Mouse (Mus musculus) midbrain, embryonic 14.5 days (tissue): ENCODE measurements around the gene Cdhr5. TPM values are rescaled to one million over a fixed set of nuclear protein-coding genes. Genes with fewer than 3 reads are reported as not detected.
A peak's percentile ranks its signal among the peaks of the same experiment; 100 is the strongest.

Experiments used
- ATAC-seq: fragments of 200-750 bp; cut with Nextera tagmentation; 2 replicates; pipeline ENCODE4 v1.8.0; 2017; ENCODE audit warnings: moderate number of reproducible peaks, moderate library complexity; ENCODE audit not compliant: low FRiP score, low TSS enrichment
- DNase-seq: peaks from one replicate; pipeline ENCODE4 v3.0.0-alpha.2; 2015
- H3K27ac ChIP-seq: fragments of 300-500 bp; sonication (generic); replicated peaks from 2 replicates; pipeline ENCODE4 v1.5.1; 2014; ENCODE audit warnings: mild to moderate bottlenecking, low read depth, low read length, moderate library complexity
- H3K27me3 ChIP-seq: fragments of 300-500 bp; sonication (generic); 2 replicates; pipeline ENCODE4 v1.6.1; 2014; ENCODE audit warnings: low read length, control low read depth, mixed read lengths; ENCODE audit not compliant: control insufficient read depth, insufficient read depth
- H3K36me3 ChIP-seq: fragments of 300-500 bp; sonication (generic); 2 replicates; pipeline ENCODE4 v1.6.1; 2014; ENCODE audit warnings: low read length, control low read depth; ENCODE audit not compliant: control insufficient read depth, insufficient read depth
- H3K4me1 ChIP-seq: fragments of 300-500 bp; sonication (generic); 2 replicates; pipeline ENCODE4 v1.6.1; 2014; ENCODE audit warnings: mild to moderate bottlenecking, antibody characterized with exemption, low read length, control low read depth; ENCODE audit not compliant: control insufficient read depth, insufficient read depth
- H3K4me2 ChIP-seq: fragments of 300-500 bp; sonication (generic); 2 replicates; pipeline ENCODE4 v1.6.1; 2014; ENCODE audit warnings: mild to moderate bottlenecking, low read length, moderate library complexity
- H3K4me3 ChIP-seq: fragments of 300-500 bp; sonication (generic); replicated peaks from 2 replicates; pipeline ENCODE4 v1.5.1; 2014; ENCODE audit warnings: low read depth, low read length
- H3K9ac ChIP-seq: fragments of 300-500 bp; sonication (generic); replicated peaks from 2 replicates; pipeline ENCODE4 v1.6.1; 2014; ENCODE audit warnings: mild to moderate bottlenecking, low read length, moderate library complexity
- H3K9me3 ChIP-seq: fragments of 300-500 bp; sonication (generic); 2 replicates; pipeline ENCODE4 v1.6.1; 2016; ENCODE audit warnings: low read length, control low read depth, mixed read lengths; ENCODE audit not compliant: control insufficient read depth
- WGBS: fragments of 180-500 bp; shearing (Covaris S2); extraction: QIAGEN DNeasy Blood & Tissue Kit; methylation state at CpG from one replicate; pipeline ENCODE4 v1.1.7; 2014; 5-methylcytosine and 5-hydroxymethylcytosine counted together
- polyA plus RNA-seq: library from polyadenylated mRNA; unstranded; fragments of >200 nt; fragmentation: Nextera tagmentation; extraction: Ambion mirVana; gene quantifications from 2 replicates; pipeline ENCODE4 v1.2.1, GENCODE M21; 2014

Cdhr5 gene
- not detected in 2 replicates for polyA plus RNA-seq

DNA sequence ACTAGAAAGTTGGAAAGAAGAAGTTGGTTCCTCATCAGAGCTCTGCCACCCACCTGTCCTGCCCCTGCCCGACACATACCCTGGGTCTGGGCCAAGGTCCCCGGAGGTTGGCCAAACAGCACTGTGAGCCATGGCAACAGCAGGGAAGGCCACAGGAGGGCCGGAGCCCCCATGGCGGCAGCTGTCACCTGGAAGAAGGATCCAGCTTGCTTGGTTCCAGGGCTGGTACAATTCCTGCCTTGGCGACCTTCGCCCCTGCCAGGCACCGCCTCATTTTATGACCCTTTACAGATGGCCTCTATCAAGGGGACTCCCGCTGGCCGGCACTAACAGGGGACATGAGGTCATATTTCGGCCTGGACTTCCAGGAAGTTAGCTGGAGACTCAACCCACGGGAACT, at the start of gene Cdhr5:
Gene Cdhr5 (minus strand): TSS at position 241 of the 400 bp plus-strand sequence.
- H3K27me3 ChIP-seq: no peaks in the 10 kb centered on the region
- no peaks in the 10 kb centered on the region for H3K36me3 ChIP-seq
- DNase-seq: no peak
- H3K4me2 ChIP-seq: no peak within 1 kb of the TSS
- H3K9ac ChIP-seq: no peak within 1 kb of the TSS
- no peak for ATAC-seq
- no peaks in the 10 kb centered on the region for H3K9me3 ChIP-seq
- no peak within 1 kb of the TSS for H3K27ac ChIP-seq
- 82% methylated on average over 11 of the region's 11 CpGs for WGBS
- H3K4me3 ChIP-seq: no peak within 1 kb of the TSS
- peaks cover 11% of the 10 kb centered on the region; the same call in 1 of the 2 replicates for H3K4me1 ChIP-seq

DNA sequence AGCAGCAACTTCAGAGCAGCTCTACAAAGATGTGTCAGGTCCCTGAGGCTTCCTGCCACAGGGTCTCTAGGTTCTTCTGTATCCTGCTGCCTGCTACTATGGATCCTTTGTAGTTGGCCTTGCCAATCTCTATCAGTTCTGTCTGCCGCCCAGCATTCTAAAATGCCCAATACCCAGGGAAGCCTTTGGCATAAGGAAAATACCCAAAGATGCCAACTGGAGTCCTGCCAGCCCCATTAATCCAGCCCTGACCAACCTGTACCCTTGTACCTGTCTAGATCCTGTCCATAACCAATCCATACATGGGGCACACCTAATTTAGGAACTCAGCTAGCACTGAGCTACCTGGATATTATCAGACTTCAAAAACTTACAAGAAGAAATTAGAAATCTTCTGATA, 48.1 kb upstream of the Cdhr5 start:
- H3K4me1 ChIP-seq: peaks cover 28% of the 10 kb centered on the region
- H3K36me3 ChIP-seq: peaks cover 42% of the 10 kb centered on the region
- no peaks in the 10 kb centered on the region for H3K9me3 ChIP-seq
- H3K27ac ChIP-seq: no peak overlapping the region
- ATAC-seq: no peak
- DNase-seq: no peak
- no peak overlapping the region for H3K4me3 ChIP-seq
- H3K4me2 ChIP-seq: 0 out of 2 replicates have a peak overlapping the region, but pooled peaks have one; percentile 14
- 95% methylated on average over 1 of the region's 1 CpGs for WGBS
- H3K9ac ChIP-seq: no peak overlapping the region
- no peaks in the 10 kb centered on the region for H3K27me3 ChIP-seq

GRCm38 (mm10) chr7:141319446-141319845, 42.9 kb upstream of the Cdhr5 start:
- ATAC-seq: no peak

GRCm38 (mm10) chr7:141317619-141318132, 41.1 kb upstream of the Cdhr5 start:
- no peak overlapping the region for H3K9ac ChIP-seq
- no peaks in the 10 kb centered on the region for H3K27me3 ChIP-seq
- H3K4me1 ChIP-seq: no peaks in the 10 kb centered on the region
- H3K27ac ChIP-seq: no peak overlapping the region
- H3K9me3 ChIP-seq: no peaks in the 10 kb centered on the region
- WGBS: 85% methylated on average over 1 of the region's 1 CpGs
- DNase-seq: no peak
- no peak overlapping the region for H3K4me3 ChIP-seq
- no peak for ATAC-seq
- H3K4me2 ChIP-seq: no peak overlapping the region
- H3K36me3 ChIP-seq: peaks cover 97% of the 10 kb centered on the region

More at GRCm38 (mm10) chr7:141319446-141319845, 42.9 kb upstream of the Cdhr5 start:
- Histone ChIP-seq H3K4me3 (no peak overlapping the region), H3K4me1 (no peaks in the 10 kb centered on the region), H3K36me3 (peaks cover 93% of the 10 kb centered on the region), H3K9me3 (no peaks in the 10 kb centered on the region), H3K4me2 (no peak overlapping the region), H3K27ac (no peak overlapping the region), H3K27me3 (no peaks in the 10 kb centered on the region), H3K9ac (no peak overlapping the region)
- 86% methylated on average over 2 of the region's 2 CpGs for WGBS
- no peak for DNase-seq

DNA sequence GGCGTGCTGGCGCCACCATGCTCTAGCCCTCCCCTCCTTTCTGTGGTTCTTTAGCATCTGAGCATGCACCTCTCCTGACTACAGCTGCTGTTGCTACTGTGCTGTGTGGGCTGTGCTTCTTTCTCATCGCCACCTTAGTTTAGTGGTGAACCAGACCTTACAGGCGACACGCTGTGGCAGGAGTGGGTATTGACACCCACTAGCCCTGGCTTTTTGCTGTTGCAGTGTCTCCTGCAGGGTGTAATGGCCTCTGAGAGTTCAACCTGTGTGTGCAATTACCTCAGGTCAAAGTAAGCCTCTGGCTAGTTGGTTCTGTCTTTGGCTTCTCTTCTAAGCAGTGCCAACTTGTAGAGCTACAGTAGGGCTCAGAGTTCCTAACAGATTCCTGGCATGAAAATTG, 39.4 kb upstream of the Cdhr5 start:
- peak; percentile 45 for DNase-seq
- no peaks in the 10 kb centered on the region for H3K27me3 ChIP-seq
- H3K9me3 ChIP-seq: no peaks in the 10 kb centered on the region
- WGBS: 79% methylated on average over 5 of the region's 5 CpGs
- no peak overlapping the region for H3K4me2 ChIP-seq
- H3K4me1 ChIP-seq: no peaks in the 10 kb centered on the region
- peaks cover 97% of the 10 kb centered on the region for H3K36me3 ChIP-seq
- no peak overlapping the region for H3K4me3 ChIP-seq
- no peak overlapping the region for H3K9ac ChIP-seq
- H3K27ac ChIP-seq: no peak overlapping the region
- ATAC-seq: no peak

DNA sequence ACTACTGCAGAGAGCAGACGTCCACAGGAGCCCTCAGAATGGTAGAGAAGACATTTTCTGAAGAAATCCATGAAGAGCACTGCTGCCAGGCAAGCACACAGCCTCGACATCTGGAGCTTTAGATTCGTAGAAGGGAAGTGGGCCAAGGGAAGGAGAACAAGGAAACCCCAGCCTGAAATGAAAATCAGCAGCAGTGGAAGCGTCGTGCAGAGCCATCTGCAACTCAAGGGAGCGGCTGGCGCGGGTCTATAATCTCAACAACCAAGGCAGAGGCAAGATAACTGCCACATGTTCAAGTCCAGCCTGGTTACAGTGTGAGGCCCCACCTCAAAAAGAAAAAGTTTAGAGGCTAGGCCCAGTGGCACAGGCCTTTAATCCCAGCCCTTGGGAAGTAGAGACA, 38.5 kb upstream of the Cdhr5 start:
- no peak overlapping the region for H3K9ac ChIP-seq
- ATAC-seq: no peak

GRCm38 (mm10) chr7:141314416-141314815, 37.8 kb upstream of the Cdhr5 start:
- Histone ChIP-seq H3K4me3 (no peak overlapping the region), H3K36me3 (peaks cover 97% of the 10 kb centered on the region), H3K4me1 (no peaks in the 10 kb centered on the region), H3K9ac (no peak overlapping the region), H3K27ac (no peak overlapping the region), H3K9me3 (no peaks in the 10 kb centered on the region), H3K27me3 (no peaks in the 10 kb centered on the region), H3K4me2 (no peak overlapping the region)
- DNase-seq: no peak
- no peak for ATAC-seq
- WGBS: 99% methylated on average over 2 of the region's 2 CpGs

More for the DNA sequence above, 38.5 kb upstream of the Cdhr5 start:
- Histone ChIP-seq H3K36me3 (peaks cover 97% of the 10 kb centered on the region), H3K27me3 (no peaks in the 10 kb centered on the region), H3K9me3 (no peaks in the 10 kb centered on the region), H3K4me1 (no peaks in the 10 kb centered on the region), H3K4me3 (no peak overlapping the region), H3K27ac (no peak overlapping the region), H3K4me2 (no peak overlapping the region)
- no peak for DNase-seq
- WGBS: 92% methylated on average over 8 of the region's 8 CpGs

DNA sequence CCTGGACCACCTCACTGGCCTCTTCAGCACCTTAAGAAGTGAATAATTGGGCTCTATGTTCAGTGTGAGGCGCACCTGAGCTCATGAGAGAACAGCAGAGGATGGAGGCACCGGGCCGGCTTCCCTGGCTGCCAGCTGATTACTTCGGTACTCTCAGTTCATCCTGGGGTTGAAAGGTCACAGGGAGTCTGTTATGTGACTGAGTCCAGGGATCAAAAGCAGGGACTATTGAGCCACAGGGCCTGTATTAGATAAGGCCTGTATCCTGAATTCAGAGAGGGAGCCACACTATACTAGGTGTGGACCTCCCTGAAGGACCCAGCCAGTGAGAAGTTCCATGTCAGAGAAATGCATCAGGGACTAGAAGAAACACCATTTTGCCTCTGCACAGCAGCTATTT, 28.0 kb upstream of the Cdhr5 start:
- no peak overlapping the region for H3K4me2 ChIP-seq
- WGBS: 97% methylated on average over 4 of the region's 4 CpGs
- DNase-seq: no peak
- H3K9me3 ChIP-seq: no peaks in the 10 kb centered on the region
- ATAC-seq: no peak
- H3K36me3 ChIP-seq: peaks cover 97% of the 10 kb centered on the region
- no peak overlapping the region for H3K4me3 ChIP-seq
- H3K27me3 ChIP-seq: no peaks in the 10 kb centered on the region
- H3K9ac ChIP-seq: no peak overlapping the region
- no peak overlapping the region for H3K27ac ChIP-seq
- no peaks in the 10 kb centered on the region for H3K4me1 ChIP-seq

- no peak for DNase-seq
- Histone ChIP-seq H3K9ac (no peak overlapping the region), H3K27ac (no peak overlapping the region), H3K27me3 (no peaks in the 10 kb centered on the region), H3K36me3 (peaks cover 94% of the 10 kb centered on the region), H3K9me3 (no peaks in the 10 kb centered on the region), H3K4me1 (no peaks in the 10 kb centered on the region), H3K4me3 (no peak overlapping the region), H3K4me2 (no peak overlapping the region)
- 84% methylated on average over 1 of the region's 1 CpGs for WGBS
- ATAC-seq: no peak
These were observed 26.2 kb upstream of the Cdhr5 start for GRCm38 (mm10) chr7:141302702-141303268.
